Mouse (Mus musculus) C2C12 (cell line): Measurements from ENCODE around the gene Pcdh15. TPM values are rescaled to one million over a fixed set of nuclear protein-coding genes. Genes with fewer than 3 reads are reported as not detected.
A peak's percentile ranks its signal among the peaks of the same experiment; 100 is the strongest.

Experiments used
- H3K27me3 ChIP-seq: one replicate; pipeline ENCODE4 v1.6.1; 2011; ENCODE audit not compliant: control insufficient read depth, insufficient read depth, insufficient read length
- H3K36me3 ChIP-seq: one replicate; pipeline ENCODE4 v1.6.1; 2011; ENCODE audit not compliant: control insufficient read depth, insufficient read depth
- H3K4me3 ChIP-seq: one replicate; pipeline ENCODE4 v1.5.1; 2011; ENCODE audit warnings: mild to moderate bottlenecking, control low read depth; ENCODE audit not compliant: poor library complexity, insufficient read depth, severe bottlenecking
- H3K79me2 ChIP-seq: one replicate; pipeline ENCODE4 v1.6.1; 2011; ENCODE audit not compliant: control insufficient read depth, insufficient read depth
- H3K79me3 ChIP-seq: one replicate; pipeline ENCODE4 v1.6.1; 2011; ENCODE audit warnings: low read depth, control low read depth
- H3ac ChIP-seq: one replicate; pipeline ENCODE3; 2011; ENCODE audit warnings: low read depth; ENCODE audit not compliant: control insufficient read depth, insufficient read length
- CEBPB ChIP-seq: IDR thresholded peaks from one replicate; pipeline ENCODE4 v1.6.1; 2011; ENCODE audit warnings: low read depth, mild to moderate bottlenecking, control low read depth, moderate library complexity
- CTCF ChIP-seq: IDR thresholded peaks from one replicate; pipeline ENCODE4 v1.5.1; 2011; ENCODE audit not compliant: control insufficient read depth, insufficient read depth, insufficient read length
- FOSL1 ChIP-seq: IDR thresholded peaks from one replicate; pipeline ENCODE4 v1.8.0; 2011; ENCODE audit warnings: mild to moderate bottlenecking, low read length; ENCODE audit not compliant: poor library complexity, insufficient read depth, severe bottlenecking
- MAX ChIP-seq: IDR thresholded peaks from one replicate; pipeline ENCODE4 v1.6.1; 2011; ENCODE audit warnings: mild to moderate bottlenecking, control low read depth
- MYOD1 ChIP-seq: IDR thresholded peaks from one replicate; pipeline ENCODE4 v1.6.1; 2011; ENCODE audit warnings: low read depth; ENCODE audit not compliant: control insufficient read depth, insufficient read length
- MYOG ChIP-seq: IDR thresholded peaks from one replicate; pipeline ENCODE4 v1.6.1; 2011; ENCODE audit not compliant: control insufficient read depth, insufficient read length; ENCODE audit errors: extremely low read depth
- USF1 ChIP-seq: IDR thresholded peaks from one replicate; pipeline ENCODE4 v1.6.1; 2011; ENCODE audit warnings: low read depth, mild to moderate bottlenecking, control low read depth, moderate library complexity
- long read RNA-seq, 2 experiments: library from polyadenylated mRNA; unstranded; transcript quantifications; one replicate each; pipeline ENCODE4 v2.0.0; 2019 to 2020
- polyA plus RNA-seq: library from polyadenylated mRNA; unstranded; fragments of >200 nt; fragmentation: generic; extraction: Trizol; gene quantifications from one replicate; pipeline ENCODE4 v1.2.1, GENCODE M21; 2012; ENCODE audit warnings: missing spikeins

Gene Pcdh15
- polyA plus RNA-seq, result 0.54 TPM
- long read RNA-seq, experiment 1, partial matches to known transcripts, result 0 of 1 reads
- long read RNA-seq, experiment 1, other reads (novel, unspliced or antisense), result 1 of 1 reads
- long read RNA-seq, experiment 2, result 0 reads

- Histone ChIP-seq H3K36me3 (no peaks in the 10 kb centered on the region), H3K79me3 (no peaks in the 10 kb centered on the region), H3ac (peak within 1 kb of the TSS; percentile 69), H3K4me3 (peak within 1 kb of the TSS; percentile 2), H3K27me3 (no peaks in the 10 kb centered on the region), H3K79me2 (no peaks in the 10 kb centered on the region)
- TF ChIP-seq MAX (no peak), FOSL1 (no peak), CTCF (no peak), MYOG (no peak), CEBPB (no peak), MYOD1 (no peak), USF1 (no peak)
These were observed at the start of gene Pcdh15 for GRCm38 (mm10) chr10:73098966-73099845. Pcdh15 (plus strand) TSS chr10:73099342.

- no peaks in the 10 kb centered on the region for H3K79me2 ChIP-seq
- H3K4me3 ChIP-seq, result no peak overlapping the region
- H3K36me3 ChIP-seq, result no peaks in the 10 kb centered on the region
- H3K79me3 ChIP-seq, result no peaks in the 10 kb centered on the region
- TF ChIP-seq FOSL1, result no peak
- no peak for TF ChIP-seq USF1
- no peak for TF ChIP-seq MYOD1
- TF ChIP-seq MYOG, result no peak
- no peak for TF ChIP-seq CTCF
- no peak for TF ChIP-seq MAX
- TF ChIP-seq CEBPB, result no peak
- H3ac ChIP-seq, result no peak overlapping the region
- no peaks in the 10 kb centered on the region for H3K27me3 ChIP-seq
These were observed 47.1 kb upstream of the Pcdh15 start for GRCm38 (mm10) chr10:73052074-73052473.

- Histone ChIP-seq H3K36me3 (no peaks in the 10 kb centered on the region), H3K79me3 (no peaks in the 10 kb centered on the region), H3K4me3 (no peak overlapping the region), H3K79me2 (no peaks in the 10 kb centered on the region), H3K27me3 (no peaks in the 10 kb centered on the region), H3ac (no peak overlapping the region)
- TF ChIP-seq CEBPB (no peak), FOSL1 (no peak), MYOG (no peak), CTCF (no peak), USF1 (no peak), MYOD1 (no peak), MAX (no peak)
These were observed 39.4 kb upstream of the Pcdh15 start for GRCm38 (mm10) chr10:73059726-73060230.

- no peaks in the 10 kb centered on the region for H3K79me2 ChIP-seq
- no peaks in the 10 kb centered on the region for H3K36me3 ChIP-seq
- no peak overlapping the region for H3ac ChIP-seq
- no peak overlapping the region for H3K4me3 ChIP-seq
- no peak for TF ChIP-seq CTCF
- TF ChIP-seq MYOG, result no peak
- TF ChIP-seq USF1, result no peak
- TF ChIP-seq MAX, result no peak
- no peak for TF ChIP-seq MYOD1
- TF ChIP-seq FOSL1, result no peak
- TF ChIP-seq CEBPB, result no peak
- no peaks in the 10 kb centered on the region for H3K27me3 ChIP-seq
- H3K79me3 ChIP-seq, result no peaks in the 10 kb centered on the region
These were observed 12.4 kb upstream of the Pcdh15 start for GRCm38 (mm10) chr10:73086703-73087102.

- Histone ChIP-seq H3ac (no peak overlapping the region), H3K79me3 (no peaks in the 10 kb centered on the region), H3K36me3 (no peaks in the 10 kb centered on the region), H3K79me2 (no peaks in the 10 kb centered on the region), H3K4me3 (no peak overlapping the region), H3K27me3 (no peaks in the 10 kb centered on the region)
- TF ChIP-seq FOSL1 (no peak), CTCF (no peak), USF1 (no peak), CEBPB (no peak), MAX (no peak), MYOD1 (no peak), MYOG (no peak)
These were observed 2.5 kb upstream of the Pcdh15 start for GRCm38 (mm10) chr10:73096531-73097135.
